Mouse (Mus musculus) hematopoietic multipotent progenitor cell, adult 10-12 weeks (in vitro differentiated cells): ENCODE measurements around the gene Sec24c. TPM values are rescaled to one million over a fixed set of nuclear protein-coding genes. Genes with fewer than 3 reads are reported as not detected.

ENCODE experiments used
- polyA plus RNA-seq: library from polyadenylated mRNA; stranded (reverse); fragments of >175 nt; gene quantifications from 2 replicates; pipeline ENCODE4 v1.2.3, GENCODE M21; 2012; ENCODE audit warnings: low replicate concordance

Sec24c gene
- polyA plus RNA-seq: 138 and 234 TPM in 2 replicates

DNA sequence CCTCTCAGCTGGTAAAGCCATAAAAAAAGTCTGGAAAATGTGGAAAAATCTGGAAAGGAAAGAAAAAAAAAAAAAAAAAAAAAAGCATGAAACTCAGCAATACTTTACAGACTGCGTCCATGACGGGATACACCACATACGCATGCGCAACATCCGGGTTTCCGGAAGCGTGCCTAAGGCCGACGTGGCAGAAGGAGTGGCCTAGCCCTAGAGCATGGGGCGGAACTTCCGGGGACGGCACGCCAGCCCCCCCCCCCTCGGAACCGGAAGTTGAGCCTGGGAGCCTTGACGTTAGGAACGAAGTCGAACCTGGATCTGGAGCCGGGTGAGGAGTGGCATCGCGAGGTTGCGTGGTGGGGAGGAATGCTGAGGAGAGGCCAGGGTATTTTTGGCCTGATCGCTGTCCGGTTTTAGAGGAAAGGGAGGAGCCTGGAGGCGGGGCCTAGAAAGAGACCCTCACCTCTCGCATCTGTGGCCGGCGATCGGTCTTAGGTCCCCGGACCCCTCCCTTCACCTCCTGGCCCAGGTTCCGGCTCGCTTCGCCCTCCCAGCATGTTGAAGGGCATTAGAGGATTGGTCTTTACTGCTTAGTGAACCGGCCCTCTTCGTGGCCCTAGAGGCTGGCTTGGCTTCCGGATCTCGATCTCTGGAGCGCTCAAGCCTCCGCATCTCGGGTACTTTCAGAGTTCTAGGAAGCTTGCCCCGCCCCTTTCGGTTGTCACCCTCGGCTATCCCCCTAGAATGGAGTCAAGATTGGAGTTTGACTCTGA, at the start of gene Sec24c:
Gene Sec24c (plus strand): TSS at position 245 of the 770 bp plus-strand sequence.

DNA sequence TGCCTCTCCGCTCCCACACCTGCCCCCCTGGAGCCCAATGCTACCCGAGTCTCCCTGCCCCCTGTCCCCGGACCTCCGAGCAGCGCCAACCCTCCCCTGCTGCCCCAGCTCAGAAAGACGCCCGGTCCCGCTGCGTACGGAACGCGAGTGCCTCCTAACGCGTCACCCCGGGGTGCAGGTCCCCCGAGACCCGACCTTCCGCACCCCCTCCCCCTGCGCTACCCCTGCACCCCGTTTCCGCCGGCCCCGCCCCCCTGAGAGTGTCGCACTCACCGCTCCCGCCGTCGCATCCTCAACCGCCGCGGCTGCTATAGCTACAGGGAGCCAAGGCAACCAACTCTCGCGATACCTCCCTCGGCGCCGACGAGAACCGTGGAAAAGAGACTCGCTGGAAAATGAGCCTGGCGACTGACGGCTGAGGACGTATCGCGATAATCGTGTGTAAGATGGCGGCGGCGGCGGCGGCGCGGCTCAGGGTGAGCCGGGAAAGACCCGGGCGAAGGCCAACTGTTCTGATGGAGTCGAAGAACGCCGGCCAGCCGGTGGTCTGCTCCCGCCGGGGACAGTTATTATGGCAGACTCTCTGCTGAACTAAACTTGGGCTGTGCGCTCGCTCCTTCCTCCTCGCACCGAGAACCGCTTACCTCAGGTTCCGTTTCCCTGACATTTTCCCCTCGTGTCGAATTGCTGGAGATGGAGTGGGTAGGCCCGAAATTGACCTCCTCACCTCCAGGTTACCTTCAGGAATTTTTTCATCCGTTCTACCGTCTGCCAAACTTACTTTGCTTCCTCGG, 33.3 kb upstream of the Sec24c start, which contains the start of gene Usp54:
Gene Usp54 (minus strand): TSS at position 420 of the 794 bp plus-strand sequence.

DNA sequence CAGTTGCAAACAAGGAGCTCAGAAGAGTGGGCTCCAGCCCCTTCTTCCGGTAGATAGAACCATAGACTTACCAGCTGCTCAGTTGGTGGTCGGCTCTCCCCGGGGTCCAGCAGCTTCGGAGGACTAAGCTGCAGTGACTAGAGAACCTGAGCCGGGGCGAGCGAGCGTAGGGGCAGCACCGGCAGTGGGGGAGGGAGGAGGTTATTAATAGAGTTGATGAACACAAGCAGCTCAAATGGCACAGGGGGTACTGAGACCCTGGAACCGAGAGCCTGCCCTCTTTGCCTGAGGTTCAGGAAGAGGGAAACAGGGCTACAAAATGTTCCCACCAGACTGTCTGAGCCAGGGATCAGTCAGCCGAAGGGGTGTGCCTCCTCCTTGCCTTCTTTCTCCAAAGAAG, 17.7 kb upstream of the Sec24c start, which contains the start of gene Myoz1:
Gene Myoz1 (minus strand): TSS at position 180 of the 400 bp plus-strand sequence.

DNA sequence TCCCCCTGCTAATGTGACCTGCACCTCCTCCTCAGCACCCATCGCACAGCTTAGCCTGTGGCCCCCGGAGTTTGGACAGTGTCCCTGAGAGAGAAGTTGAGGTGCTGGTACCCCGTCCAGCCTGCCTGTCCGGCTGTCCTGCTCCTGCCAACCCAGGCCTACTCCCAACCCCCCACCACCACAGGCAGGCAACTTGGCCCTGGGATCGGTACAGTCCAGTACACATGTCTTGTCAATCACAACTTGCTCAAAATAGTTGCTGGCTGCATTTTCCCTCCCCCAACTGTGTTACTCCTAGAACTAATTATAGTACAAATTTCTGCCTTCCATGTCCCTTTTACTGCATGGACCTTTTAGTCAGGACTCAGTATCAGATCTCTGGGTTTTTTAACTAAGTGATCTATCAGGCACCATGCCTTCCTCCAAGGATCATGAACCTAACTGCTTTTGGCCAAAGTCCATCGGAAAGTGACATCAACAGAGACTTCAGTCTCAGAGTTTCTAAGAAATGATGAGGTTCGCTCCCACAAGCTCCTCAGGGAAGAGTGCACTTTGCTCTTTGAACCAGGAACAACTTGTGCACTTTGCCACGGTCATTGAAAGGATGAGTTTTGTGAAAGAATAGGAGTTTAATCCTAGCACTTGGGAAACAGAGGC, 5.8 kb upstream of the Sec24c start, which contains the start of gene Synpo2l:
Gene Synpo2l (minus strand): TSS at position 201 of the 657 bp plus-strand sequence.

DNA sequence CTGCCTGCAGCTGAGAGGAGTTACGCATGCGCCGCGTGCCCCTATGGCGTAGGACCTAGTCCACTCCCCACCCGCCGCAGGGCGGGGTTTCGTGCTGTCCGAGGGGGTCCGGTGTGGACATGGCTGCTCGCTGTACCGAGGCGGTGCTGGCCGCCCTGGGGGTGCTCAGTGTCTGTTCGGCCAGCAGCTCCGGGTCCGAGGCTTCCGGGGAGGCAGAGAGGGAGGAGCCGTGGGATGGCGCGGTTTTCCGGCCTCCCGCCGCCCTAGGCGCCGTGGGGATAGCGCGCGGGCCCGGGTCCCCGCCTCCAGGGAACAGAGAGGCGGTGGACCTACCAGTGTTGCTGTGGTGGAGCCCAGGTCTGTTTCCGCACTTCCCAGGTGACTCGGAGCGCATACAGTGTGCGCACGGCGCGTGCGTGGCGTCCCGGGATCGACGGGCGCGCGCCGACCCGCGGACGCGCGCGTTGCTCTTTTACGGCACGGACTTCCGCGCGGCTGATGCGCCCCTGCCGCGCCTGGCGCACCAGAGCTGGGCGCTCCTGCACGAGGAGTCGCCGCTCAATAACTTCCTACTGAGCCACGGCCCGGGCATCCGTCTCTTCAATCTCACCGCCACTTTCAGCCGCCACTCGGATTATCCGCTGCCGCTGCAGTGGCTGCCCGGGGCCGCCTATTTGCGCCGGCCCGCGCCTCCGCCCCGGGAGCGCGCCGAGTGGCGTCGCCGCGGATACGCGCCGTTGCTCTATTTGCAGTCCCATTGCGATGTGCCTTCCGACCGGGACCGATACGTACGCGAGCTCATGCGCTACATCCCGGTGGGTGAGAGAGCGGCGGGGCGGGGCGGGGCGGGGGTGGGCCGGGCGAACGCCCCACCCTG, 21.0 kb downstream of the Sec24c start, which contains the start of gene Fut11:
Gene Fut11 (plus strand): TSS at position 85 of the 877 bp plus-strand sequence.

DNA sequence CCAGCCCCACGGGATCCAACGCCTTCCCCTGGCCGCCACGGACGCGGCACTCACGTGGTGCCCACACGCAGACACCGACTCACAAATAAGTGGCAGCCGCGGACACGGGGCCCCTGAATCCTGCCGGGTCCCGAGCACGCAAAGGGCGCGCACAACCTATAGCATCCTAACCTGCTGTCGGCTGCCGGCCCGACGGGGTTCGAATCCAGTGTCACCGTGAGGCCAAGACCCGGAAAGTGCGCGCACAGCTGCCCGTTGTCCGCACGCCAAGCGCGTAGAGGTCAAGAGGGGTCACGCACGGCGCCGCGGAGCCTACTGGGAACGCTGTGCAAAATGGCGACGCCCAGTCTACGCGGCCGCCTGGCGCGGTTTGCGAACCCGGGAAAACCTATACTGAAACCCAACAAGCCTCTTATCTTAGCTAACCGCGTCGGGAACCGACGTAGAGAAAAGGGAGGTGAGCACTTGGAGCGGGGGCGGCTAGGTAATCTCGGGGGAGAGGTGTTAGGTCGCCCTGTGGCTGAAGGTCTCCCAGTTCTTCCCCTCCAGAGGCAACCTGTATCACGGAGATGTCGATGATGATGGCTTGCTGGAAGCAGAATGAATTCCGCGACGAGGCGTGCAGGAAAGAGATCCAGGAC, 28.8 kb downstream of the Sec24c start, which contains the start of gene Chchd1:
Gene Chchd1 (plus strand): TSS at position 266 of the 641 bp plus-strand sequence.

DNA sequence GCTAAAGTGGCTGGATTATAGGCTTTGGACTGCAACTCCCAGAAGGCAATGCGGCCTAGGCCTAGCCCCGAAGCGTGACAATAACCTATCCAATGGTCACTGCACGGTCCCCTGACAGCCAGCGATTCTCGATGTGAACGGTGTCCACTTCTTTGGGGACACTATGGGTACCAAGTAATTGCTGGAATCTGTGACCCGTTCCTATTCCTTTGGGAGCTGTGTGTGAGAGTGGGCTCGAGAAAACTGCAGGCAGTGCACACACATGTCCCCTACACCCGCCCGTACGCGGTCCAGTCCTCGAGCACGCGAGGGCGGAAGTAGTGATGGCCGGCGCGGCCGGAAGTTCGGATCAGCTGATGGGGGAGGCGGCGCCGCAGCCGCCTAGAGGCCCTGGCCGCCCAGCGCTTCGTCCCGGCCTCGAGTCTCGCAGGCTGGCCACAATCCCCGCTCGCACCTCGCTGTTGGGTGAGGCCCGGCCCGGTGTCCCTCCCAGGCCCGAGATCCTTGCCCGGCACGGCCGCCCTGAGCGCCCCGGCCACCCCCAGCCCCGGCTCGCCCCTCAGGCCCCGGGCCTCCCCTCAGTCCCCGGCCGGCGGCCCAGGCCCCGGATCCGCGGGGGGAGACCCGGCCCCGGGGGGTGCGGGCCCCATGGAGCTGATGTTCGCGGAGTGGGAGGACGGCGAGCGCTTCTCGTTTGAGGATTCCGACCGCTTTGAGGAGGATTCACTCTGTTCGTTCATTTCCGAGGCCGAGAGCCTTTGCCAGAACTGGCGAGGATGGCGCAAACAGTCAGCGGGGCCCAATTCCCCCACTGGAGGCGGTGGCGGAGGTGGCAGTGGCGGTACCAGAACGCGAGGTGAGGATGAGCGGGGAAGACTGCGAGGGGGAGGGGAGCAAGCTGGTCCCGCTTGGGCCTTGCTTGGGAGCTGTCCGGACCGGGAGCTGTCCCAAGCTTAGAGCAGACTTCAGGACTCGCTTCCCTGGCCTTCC, 33.4 kb downstream of the Sec24c start, which contains the start of gene Zswim8:
Gene Zswim8 (plus strand): TSS at position 352 of the 990 bp plus-strand sequence.

DNA sequence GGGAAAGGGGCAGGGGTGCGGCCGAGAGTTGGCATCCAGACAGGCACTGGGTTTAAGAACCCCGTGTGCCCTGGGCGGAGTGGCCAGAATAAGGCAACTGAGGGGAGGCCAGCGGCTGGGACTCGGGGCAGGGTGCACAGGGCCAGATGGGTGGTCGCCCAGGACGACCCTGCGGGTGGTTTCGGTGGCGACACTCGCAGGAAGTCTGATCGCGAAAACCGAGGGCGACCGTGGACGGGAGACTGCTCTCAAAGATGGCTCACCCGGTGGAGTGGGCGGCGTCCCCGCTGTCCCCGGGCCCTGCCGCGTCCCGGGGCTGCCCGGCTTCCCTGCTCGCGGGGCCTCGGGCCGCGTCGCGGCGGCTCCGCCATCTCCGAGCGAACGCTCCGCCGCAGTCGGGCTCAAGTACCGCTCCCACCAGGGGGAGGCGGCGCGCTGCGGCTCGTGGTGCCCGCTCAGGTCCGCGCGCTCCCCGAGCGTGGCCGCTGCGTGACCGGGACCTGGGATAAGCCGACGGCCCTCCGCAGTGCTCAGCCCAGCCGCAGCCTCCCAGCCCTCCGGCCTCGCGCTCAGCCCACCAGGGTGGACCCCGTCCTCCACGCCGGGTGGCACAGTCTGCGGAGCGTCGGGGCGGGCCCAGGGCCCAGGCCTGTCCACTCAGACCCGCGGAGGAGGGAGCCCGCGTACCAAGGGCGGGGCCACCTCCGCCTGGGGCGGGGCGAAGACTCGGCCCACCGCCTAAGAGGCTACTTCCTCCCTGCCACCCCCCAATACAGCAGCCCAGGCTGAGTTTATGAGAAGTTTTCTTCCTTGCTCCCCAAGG, 60.1 kb downstream of the Sec24c start, which contains the start of gene Ndst2:
Gene Ndst2 (minus strand): TSS at position 611 of the 823 bp plus-strand sequence.

Other genes starting within 250 kb of the Sec24c start
- gene Cfap70, start 222.1 kb upstream of the Sec24c start, polyA plus RNA-seq: 0.03 TPM in 1 of 2 replicates, not detected in the other
- 34.5 and 54.9 TPM in 2 replicates for gene Anxa7, start 194.2 kb upstream of the Sec24c start, polyA plus RNA-seq
- 0.08 and 0.30 TPM in 2 replicates for gene Mss51, start 177.4 kb upstream of the Sec24c start, polyA plus RNA-seq
- gene Ppp3cb, start 127.7 kb upstream of the Sec24c start, polyA plus RNA-seq: 5.5 and 6.1 TPM in 2 replicates
- gene Usp54, start 33.2 kb upstream of the Sec24c start, polyA plus RNA-seq: 0.41 and 0.89 TPM in 2 replicates
- not detected in 2 replicates for gene Myoz1, start 17.8 kb upstream of the Sec24c start, polyA plus RNA-seq
- 0.10 and 0.11 TPM in 2 replicates for gene Synpo2l, start 6.0 kb upstream of the Sec24c start, polyA plus RNA-seq
- 12.5 and 20.3 TPM in 2 replicates for gene Fut11, start 20.7 kb downstream of the Sec24c start, polyA plus RNA-seq
- 3.7 and 7.1 TPM in 2 replicates for gene Chchd1, start 28.7 kb downstream of the Sec24c start, polyA plus RNA-seq
- gene Zswim8, start 33.2 kb downstream of the Sec24c start, polyA plus RNA-seq: 116 and 141 TPM in 2 replicates
- 20.2 and 24.6 TPM in 2 replicates for gene Ndst2, start 60.3 kb downstream of the Sec24c start, polyA plus RNA-seq
- 31.4 and 51.0 TPM in 2 replicates for gene Camk2g, start 119.8 kb downstream of the Sec24c start, polyA plus RNA-seq
- 0.29 and 0.84 TPM in 2 replicates for gene Plau, start 162.4 kb downstream of the Sec24c start, polyA plus RNA-seq